In the genomic region with DNA sequence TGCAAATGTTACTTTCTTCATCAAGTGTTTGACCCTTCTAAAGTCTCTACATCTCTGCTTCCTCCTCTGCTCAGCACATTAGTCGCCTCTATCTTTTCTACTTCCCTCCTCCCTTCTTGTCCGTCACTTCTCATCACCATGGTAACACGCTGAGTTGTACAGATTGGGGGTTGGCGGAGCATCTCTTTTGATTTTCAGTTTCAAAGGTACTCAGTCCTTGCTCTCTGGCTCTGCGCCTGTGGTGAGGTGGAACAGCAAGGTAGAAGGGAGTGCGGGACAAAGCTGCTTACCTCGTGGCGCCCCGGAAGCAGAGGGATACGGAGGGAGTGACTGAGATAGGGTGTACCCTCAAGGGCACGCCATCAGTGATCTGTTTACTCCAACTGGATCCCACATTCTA, we compare ENCODE assay signal across 9 mouse cellular contexts. TPM values are rescaled to one million over a fixed set of nuclear protein-coding genes. Genes with fewer than 3 reads are reported as not detected.
DNase-seq lines count a peak whose midpoint lies in the region; ATAC-seq lines count a peak whose summit lies in the region.
"Had no signal": no experiment of that assay in that cellular context is flagged by ENCODE, and none has a peak within 500 bp of the region (broad histone marks: within the 10 kb centered on the region; RNA-seq: fewer than 3 reads in every experiment).

No protein-coding gene starts in this region.

- H3K4me3 ChIP-seq in embryonic facial prominence, embryonic 11.5 days (ENCODE audit: low read depth, low read length) = no peak overlapping the region
- no peak overlapping the region for H3K4me3 ChIP-seq in embryonic facial prominence, embryonic 10.5 days

- no peaks in the 10 kb centered on the region for H3K27me3 ChIP-seq in embryonic facial prominence, embryonic 11.5 days (ENCODE audit: control insufficient read depth, insufficient read depth, low read length)
- H3K27me3 ChIP-seq in embryonic facial prominence, embryonic 10.5 days (replicated peaks; ENCODE audit: low read depth, poor library complexity, severe bottlenecking) = no peaks in the 10 kb centered on the region

- no peak overlapping the region; the same call in 1 of the 2 replicates for H3K4me2 ChIP-seq in embryonic facial prominence, embryonic 11.5 days (ENCODE audit: low read depth, low read length)

- no peaks in the 10 kb centered on the region; the same call in 1 of the 2 replicates for H3K36me3 ChIP-seq in embryonic facial prominence, embryonic 11.5 days (replicated peaks; ENCODE audit: control insufficient read depth, insufficient read depth, low read depth, low read length)
- no peaks in the 10 kb centered on the region for H3K36me3 ChIP-seq in embryonic facial prominence, embryonic 10.5 days (replicated peaks)

- H3K4me1 ChIP-seq in embryonic facial prominence, embryonic 11.5 days (ENCODE audit: control insufficient read depth, insufficient read depth, low read length) = no peaks in the 10 kb centered on the region
- 0 out of 2 replicates have a peak, but pooled peaks cover 6% of the 10 kb centered on the region for H3K4me1 ChIP-seq in embryonic facial prominence, embryonic 10.5 days

- no peak overlapping the region for H3K27ac ChIP-seq in embryonic facial prominence, embryonic 11.5 days (replicated peaks; ENCODE audit: low read depth, low read length)
- H3K27ac ChIP-seq in embryonic facial prominence, embryonic 10.5 days (replicated peaks) = no peak overlapping the region
- H3K27ac ChIP-seq: kidney, postnatal 0 days had no signal

- H3K9me3 ChIP-seq in embryonic facial prominence, embryonic 11.5 days (replicated peaks; ENCODE audit: control insufficient read depth, low read length) = no peaks in the 10 kb centered on the region
- H3K9me3 ChIP-seq in embryonic facial prominence, embryonic 10.5 days = no peaks in the 10 kb centered on the region

- DNase-seq in embryonic facial prominence, embryonic 11.5 days (ENCODE audit: low spot score) = no peak
- no peak for DNase-seq in embryonic facial prominence, embryonic 10.5 days (ENCODE audit: low spot score)
- peak; percentile 17 for DNase-seq in thymus, postnatal 25 days
- no peak for DNase-seq in thymus, postnatal 14 days
- DNase-seq in layer of hippocampus, adult 9-10 months (ENCODE audit: low spot score) = peak; percentile 17
- DNase-seq in kidney, postnatal 4 days = no peak
- DNase-seq in ovary, postnatal 36 days (ENCODE audit: low spot score) = no peak
- DNase-seq in adrenal gland, adult 18-20 months (ENCODE audit: low spot score in 2 of 2) = no peak

- ATAC-seq in embryonic facial prominence, embryonic 11.5 days (replicated peaks; ENCODE audit: insufficient number of reproducible peaks, low FRiP score, low TSS enrichment, low read depth) = peak; percentile 41; the same call in 1 of the 2 replicates

- WGBS in embryonic facial prominence, embryonic 11.5 days = 45% methylated on average over 11 of the region's 11 CpGs
- WGBS in embryonic facial prominence, embryonic 10.5 days = 44% methylated on average over 11 of the region's 11 CpGs

- no peak overlapping the region for H3K9ac ChIP-seq in embryonic facial prominence, embryonic 11.5 days (replicated peaks; ENCODE audit: low read length)

RNA-seq across cellular contexts. Expression of gene Manba, which starts 27.9 kb away (rescaled TPM):
- 3.9 TPM in 2 replicates for polyA plus RNA-seq in embryonic facial prominence, embryonic 11.5 days (2014; fragmentation: Nextera tagmentation; extraction: Ambion mirVana)
- polyA plus RNA-seq in embryonic facial prominence, embryonic 10.5 days (2016; fragmentation: Nextera tagmentation; extraction: Ambion mirVana) = 3.3 and 3.5 TPM in 2 replicates
- total RNA-seq in adrenal gland, adult 18-20 months (2021) = 10 to 100 TPM; 10.9 to 11.7 TPM

Comparison
In these comparisons a context has a peak if more than half of its experiments do, and no peak if none do; other contexts are left out.
1. DNase-seq: peak in thymus, postnatal 25 days (single experiment) and layer of hippocampus, adult 9-10 months (single experiment); none in embryonic facial prominence, embryonic 11.5 days (single experiment), embryonic facial prominence, embryonic 10.5 days (single experiment), thymus, postnatal 14 days (single experiment), kidney, postnatal 4 days (0 of 2), ovary, postnatal 36 days (single experiment) and adrenal gland, adult 18-20 months (0 of 2).